Mouse (Mus musculus) kidney, adult 2 months (tissue): ENCODE measurements around the gene Dnase1. TPM values are rescaled to one million over a fixed set of nuclear protein-coding genes. Genes with fewer than 3 reads are reported as not detected.

ENCODE experiments used
- DNase-seq: peaks from one replicate; pipeline ENCODE4 v3.0.0; 2021
- H3K27ac ChIP-seq: fragments of 200-500 bp; 2 replicates; pipeline ENCODE4 v1.5.1; 2012; ENCODE audit warnings: low read depth, low read length, control low read depth, inconsistent platforms; ENCODE audit not compliant: insufficient read depth
- H3K27me3 ChIP-seq: fragments of 200-500 bp; replicated peaks from 2 replicates; pipeline ENCODE4 v1.6.1; 2012; ENCODE audit warnings: mild to moderate bottlenecking, moderate library complexity, low read length, inconsistent platforms; ENCODE audit not compliant: control insufficient read depth, insufficient read depth
- H3K36me3 ChIP-seq: fragments of 200-500 bp; 2 replicates; pipeline ENCODE4 v1.6.1; 2012; ENCODE audit warnings: mild to moderate bottlenecking, moderate library complexity, low read length, inconsistent platforms; ENCODE audit not compliant: control insufficient read depth, insufficient read depth
- H3K4me1 ChIP-seq: fragments of 200-500 bp; 2 replicates; pipeline ENCODE4 v1.6.1; 2011; ENCODE audit warnings: low read length; ENCODE audit not compliant: control insufficient read depth, insufficient read depth
- H3K4me3 ChIP-seq: fragments of 200-500 bp; 2 replicates; pipeline ENCODE4 v1.5.1; 2011; ENCODE audit warnings: mild to moderate bottlenecking, low read depth, low read length, control low read depth; ENCODE audit not compliant: insufficient read depth
- CTCF ChIP-seq: fragments of 200-500 bp; conservative IDR thresholded peaks from 2 replicates; pipeline ENCODE4 v1.5.1; 2011; ENCODE audit warnings: low read depth, mild to moderate bottlenecking, control low read depth, low read length, moderate library complexity, mixed read lengths; ENCODE audit not compliant: insufficient read depth, insufficient read length
- POLR2A ChIP-seq: fragments of 200-500 bp; IDR thresholded peaks from one replicate; pipeline ENCODE4 v1.6.1; 2011; ENCODE audit warnings: low read depth, low read length, control low read depth
- WGBS: fragments of 180-500 bp; shearing (Covaris S2); methylation state at CpG from one replicate; pipeline ENCODE4 v1.1.7; 2018; 5-methylcytosine and 5-hydroxymethylcytosine counted together
- polyA plus RNA-seq: library from polyadenylated mRNA; depleted of rRNA; stranded (reverse); fragments of >200 nt; gene quantifications from 2 replicates; pipeline ENCODE4 v1.2.3, GENCODE M21; 2012; rRNA removed

Dnase1 gene
- polyA plus RNA-seq, 1 experiment, result 2,440 TPM

DNA sequence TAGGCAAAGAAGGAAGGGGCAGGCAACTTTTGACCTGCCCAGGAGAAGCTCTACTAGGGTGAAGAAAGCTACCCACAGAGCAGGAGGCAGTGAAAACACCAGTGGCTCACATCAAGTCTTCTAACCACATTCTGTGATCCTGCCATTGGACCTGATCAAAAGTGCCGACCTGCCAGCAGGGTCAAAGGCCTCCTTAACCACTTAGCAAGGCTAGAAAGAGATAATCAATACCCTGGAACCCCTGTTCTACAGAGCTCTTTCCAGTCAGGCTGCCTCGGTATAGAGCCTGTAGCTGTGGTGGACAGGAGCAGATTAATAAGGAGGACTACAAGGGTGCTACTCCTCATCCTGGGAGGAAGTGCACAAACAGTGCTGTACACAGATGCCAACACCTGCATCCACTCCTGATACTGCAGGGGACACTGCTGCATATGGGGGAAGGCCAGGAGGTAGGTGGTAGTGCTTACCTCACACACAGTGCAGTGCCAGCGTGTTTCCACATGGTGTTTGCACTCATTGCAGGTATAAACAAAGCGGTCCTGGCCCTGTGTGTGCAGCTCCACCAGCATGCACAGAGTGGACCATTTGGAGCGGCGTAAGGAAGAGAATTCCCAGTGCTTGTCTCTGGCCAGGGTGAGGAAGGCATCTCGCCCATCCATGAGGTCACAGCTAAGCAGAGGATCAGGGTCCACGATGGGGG is 50.6 kb downstream of the Dnase1 start:
- DNase-seq, result no peak
- H3K36me3 ChIP-seq, result peaks cover 1% of the 10 kb centered on the region; the same call in 1 of the 2 replicates
- H3K27me3 ChIP-seq, result no peaks in the 10 kb centered on the region
- H3K4me3 ChIP-seq, result no peak overlapping the region
- no peak for TF ChIP-seq CTCF
- TF ChIP-seq POLR2A, result no peak
- no peaks in the 10 kb centered on the region for H3K4me1 ChIP-seq
- 94% methylated on average over 8 of the region's 8 CpGs for WGBS
- no peak overlapping the region for H3K27ac ChIP-seq

Other genes with a start within 250 kb of the Dnase1 start
- gene Olfr15, start 206.1 kb upstream of the Dnase1 start, polyA plus RNA-seq, result not detected in 2 replicates
- gene Zfp174, start 189.7 kb upstream of the Dnase1 start, polyA plus RNA-seq, result 1.1 and 1.3 TPM in 2 replicates
- gene Naa60, start 164.6 kb upstream of the Dnase1 start, polyA plus RNA-seq, result 69.8 and 73.2 TPM in 2 replicates
- gene Zfp597, start 152.4 kb upstream of the Dnase1 start, polyA plus RNA-seq, result 2.2 and 2.5 TPM in 2 replicates
- not detected in 2 replicates for gene Gm20695, start 152.3 kb upstream of the Dnase1 start, polyA plus RNA-seq
- gene 1700037C18Rik, start 128.3 kb upstream of the Dnase1 start, polyA plus RNA-seq, result 19.5 and 20.7 TPM in 2 replicates
- 7.3 and 8.3 TPM in 2 replicates for gene Cluap1, start 128.1 kb upstream of the Dnase1 start, polyA plus RNA-seq
- gene Nlrc3, start 60.3 kb upstream of the Dnase1 start, polyA plus RNA-seq, result 3.8 and 4.0 TPM in 2 replicates
- gene Slx4, start 33.2 kb upstream of the Dnase1 start, polyA plus RNA-seq, result 36.0 and 41.0 TPM in 2 replicates
- 225 and 226 TPM in 2 replicates for gene Trap1, start 40.9 kb downstream of the Dnase1 start, polyA plus RNA-seq
- 21.6 and 27.1 TPM in 2 replicates for gene Crebbp, start 177.1 kb downstream of the Dnase1 start, polyA plus RNA-seq